Mouse (Mus musculus) retina, embryonic 14.5 days (tissue): Measurements from ENCODE around the gene Krt88.

Experiments
- DNase-seq: peaks from one replicate; pipeline ENCODE4 v3.0.0-alpha.2; 2015; ENCODE audit warnings: low spot score

The Krt88 gene

DNA sequence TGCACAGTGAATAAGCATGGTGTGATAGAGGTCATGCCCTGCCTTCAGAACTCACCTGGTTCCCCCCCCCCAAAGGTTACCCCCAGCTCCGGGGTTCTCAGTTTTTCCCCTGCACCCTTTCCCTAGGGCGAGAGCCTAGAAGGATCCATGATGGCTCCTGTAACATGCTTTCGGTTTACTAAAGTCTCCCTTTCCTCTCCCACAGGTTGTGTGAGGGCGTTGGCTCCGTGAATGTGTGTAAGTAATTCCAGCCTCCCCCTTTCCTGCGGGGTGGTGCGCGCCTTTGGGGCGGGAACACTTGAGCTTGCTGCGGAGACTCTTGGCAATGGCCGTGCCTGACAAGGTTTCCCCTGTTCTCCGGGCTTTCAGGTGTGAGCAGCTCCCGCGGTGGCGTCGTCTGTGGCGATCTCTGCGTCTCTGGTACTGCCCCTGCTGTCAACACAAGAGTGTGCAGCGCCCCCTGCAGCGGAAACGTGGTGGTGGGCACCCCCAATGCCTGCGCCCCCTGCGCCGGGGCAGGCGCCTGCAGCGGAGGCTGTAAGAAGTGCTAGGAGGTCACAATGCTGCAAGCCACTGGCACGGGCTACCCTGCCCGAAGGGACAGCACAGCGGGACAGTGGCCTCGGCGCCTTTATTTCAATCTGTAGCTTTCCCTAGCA, 31.6 kb downstream of the Krt88 start:
- peak; percentile 70 for DNase-seq

DNA sequence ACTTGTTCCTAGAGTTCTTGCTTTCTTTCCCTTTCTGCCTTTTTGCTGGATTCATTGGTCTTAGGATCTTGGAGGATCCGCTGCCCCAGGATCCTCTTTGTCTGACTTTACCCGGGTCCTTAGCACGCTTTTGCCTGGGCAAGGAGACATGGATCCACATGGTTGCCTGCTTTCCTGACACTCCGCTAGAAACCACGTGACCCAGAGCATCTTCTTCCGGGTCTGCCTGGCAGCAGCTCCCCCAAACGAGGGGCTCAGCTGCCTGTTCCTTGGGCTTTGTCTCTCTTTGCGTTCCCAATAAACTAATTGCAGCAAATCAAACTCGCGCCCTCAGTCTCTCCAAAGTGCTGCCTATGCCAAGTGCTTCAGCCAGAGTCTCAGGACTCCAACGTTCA, 32.1 kb downstream of the Krt88 start:
- DNase-seq = peak; percentile 33

- peak; percentile 33 for DNase-seq
These were observed 34.5 kb downstream of the Krt88 start for GRCm38 (mm10) chr15:101482056-101482455.

GRCm38 (mm10) chr15:101483646-101484045, 36.1 kb downstream of the Krt88 start:
- no peak for DNase-seq

DNA sequence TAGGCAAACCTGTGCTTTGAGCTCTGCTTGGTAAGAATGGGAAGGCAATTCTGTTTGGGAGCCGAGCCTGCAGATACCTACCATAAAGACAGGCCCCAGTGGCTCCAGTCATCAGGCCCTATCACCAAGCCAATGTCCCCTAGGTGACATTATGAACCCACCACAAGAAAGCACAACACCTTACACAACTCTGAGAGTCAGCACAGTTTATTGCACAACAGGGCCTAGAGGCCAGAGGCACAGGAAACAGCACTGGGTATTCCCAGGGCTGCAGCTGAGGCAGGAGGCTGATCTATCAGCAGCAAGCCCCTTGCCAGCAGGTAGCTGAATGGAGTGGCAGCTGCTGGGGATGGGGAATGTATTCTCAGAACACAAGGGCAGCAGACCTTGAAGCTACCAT, 37.4 kb downstream of the Krt88 start:
- DNase-seq = no peak

GRCm38 (mm10) chr15:101485911-101486635, 38.5 kb downstream of the Krt88 start:
- DNase-seq = no peak

DNA sequence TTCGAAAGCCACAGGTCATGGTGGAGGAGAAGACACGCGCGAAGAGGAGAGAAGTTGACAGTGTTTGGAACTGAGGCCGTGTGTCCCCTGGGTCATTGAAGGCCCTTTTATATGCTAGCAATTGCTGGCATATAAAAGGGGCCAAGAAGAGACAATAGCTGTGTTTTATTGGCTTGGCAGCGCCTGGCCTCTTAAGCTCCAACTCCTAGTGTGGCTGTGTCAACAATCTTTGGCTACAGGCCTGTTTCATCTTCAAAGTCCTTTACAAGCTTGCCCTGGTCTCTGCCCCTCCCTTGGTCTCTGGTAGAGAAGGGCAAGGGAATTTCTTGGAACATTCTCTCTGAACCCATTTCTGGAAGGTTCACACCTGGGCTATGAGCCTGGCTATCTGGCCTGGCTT, 43.9 kb downstream of the Krt88 start, which contains the start of gene Krt83:
TSS of gene Krt83 (minus strand) at position 82 of the 400 bp plus-strand sequence.
- no peak for DNase-seq

GRCm38 (mm10) chr15:101492718-101493117, 45.2 kb downstream of the Krt88 start:
- no peak for DNase-seq

DNA sequence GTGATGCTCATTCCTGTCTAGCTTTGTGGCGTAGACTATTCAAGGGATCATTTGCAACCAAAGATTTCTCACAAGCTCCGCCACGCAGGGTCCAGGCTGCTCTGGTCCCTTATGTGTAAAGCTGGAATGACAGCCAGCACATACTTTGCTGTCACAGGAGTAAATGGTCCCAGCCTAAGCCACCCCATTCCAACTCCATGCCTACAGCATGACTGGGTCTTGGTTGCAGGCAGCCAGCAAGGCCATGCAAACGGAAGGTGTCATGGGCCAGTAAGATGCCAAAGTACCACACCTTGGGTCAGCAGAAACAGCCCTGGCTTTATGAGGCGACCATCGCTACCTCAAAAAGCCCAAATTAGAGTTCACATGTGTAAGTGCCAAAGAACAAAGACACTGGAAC, 46.2 kb downstream of the Krt88 start:
- no peak for DNase-seq

DNA sequence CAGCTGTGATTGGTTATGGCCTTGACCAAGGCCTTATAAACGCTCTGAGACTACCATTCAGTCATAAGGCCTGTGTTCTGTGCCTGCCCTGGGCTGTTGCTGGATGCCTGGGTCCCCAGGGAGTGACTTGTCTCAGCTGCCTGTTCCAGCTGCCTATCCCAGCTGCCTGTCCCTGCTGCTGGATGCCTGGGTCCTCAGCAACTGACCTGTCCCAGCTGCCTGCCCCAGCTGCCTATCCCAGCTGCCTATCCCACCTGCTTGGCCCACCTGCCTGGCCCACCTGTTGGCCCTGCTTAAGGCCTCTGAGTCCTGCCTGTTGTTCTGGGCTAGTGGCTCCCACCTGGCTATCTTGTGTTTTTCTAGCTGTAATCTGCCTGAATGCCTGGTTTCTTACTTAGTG, 46.7 kb downstream of the Krt88 start:
- DNase-seq = no peak

DNA sequence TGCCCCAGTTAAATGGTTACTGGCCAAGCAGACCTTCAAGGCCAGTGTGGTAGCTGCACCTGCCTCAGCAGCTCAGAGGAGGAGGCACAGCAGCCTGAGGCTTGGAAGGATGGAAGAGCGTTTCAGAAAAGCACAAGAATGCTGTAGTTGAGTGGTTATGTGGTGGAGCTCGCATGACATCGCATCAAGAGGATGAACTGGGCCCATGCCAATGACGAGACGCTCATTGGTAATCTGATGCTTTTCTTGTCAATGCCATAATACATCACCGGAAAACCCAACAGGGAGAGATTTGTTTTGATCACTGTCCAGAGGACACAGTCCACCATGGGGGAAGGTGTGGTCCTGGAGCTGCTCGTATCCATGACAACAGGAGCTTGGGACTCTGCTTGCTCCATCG, 47.7 kb downstream of the Krt88 start:
- no peak for DNase-seq

- peak; percentile 63 for DNase-seq
These were observed 49.6 kb downstream of the Krt88 start for GRCm38 (mm10) chr15:101497181-101497580.
